Comparison of ENCODE assay signal across 14 mouse cellular contexts in the genomic region with DNA sequence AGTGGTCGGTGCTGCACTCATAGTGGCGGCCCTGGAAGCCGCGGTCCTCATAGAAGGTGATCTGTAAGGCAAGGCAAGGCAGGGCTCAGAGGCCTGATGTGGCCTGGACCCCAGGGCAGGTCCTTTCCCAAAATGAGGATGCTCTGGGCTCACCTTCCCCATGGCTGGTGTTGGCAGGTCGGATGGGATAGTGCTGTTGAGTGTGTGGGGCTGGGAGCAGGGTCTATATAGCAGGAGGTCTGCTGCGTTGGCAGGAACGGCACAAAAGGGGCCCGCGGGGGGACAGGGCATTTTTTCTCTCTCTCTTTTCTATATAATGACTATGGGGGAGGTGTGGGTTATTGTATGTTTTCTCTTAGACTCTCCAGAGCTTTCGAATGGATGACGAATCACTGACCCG. TPM values are rescaled to one million over a fixed set of nuclear protein-coding genes. Genes with fewer than 3 reads are reported as not detected.
"Had no signal": no experiment of that assay in that cellular context is flagged by ENCODE, and none has a peak within 500 bp of the region (broad histone marks: within the 10 kb centered on the region; RNA-seq: fewer than 3 reads in every experiment).

A gene (minus strand): TSS at position 198 of the 400 bp plus-strand sequence.

RNA-seq across cellular contexts. Expression of the gene that starts here (rescaled TPM):
- polyA plus RNA-seq: liver, postnatal 0 days; lung, adult 2 months; lung, embryonic 15.5 days; lung, postnatal 0 days; macrophage; midbrain, embryonic 13.5 days; midbrain, embryonic 15.5 days; midbrain, postnatal 0 days; neural tube, embryonic 12.5 days; neural tube, embryonic 14.5 days; spleen, adult 2 months; stomach, embryonic 15.5 days; stomach, postnatal 0 days; thymus, postnatal 0 days had no signal
